Mouse (Mus musculus) lung, postnatal 4 days (tissue): ENCODE results near the gene Sapcd1.
"Not testable (repeated sequence)": the region's sequence is repeated elsewhere in the genome, so short reads cannot be mapped to it uniquely, and the experiment has no call there.

Experiments used
- DNase-seq, 2 experiments: peaks; one replicate each; pipeline ENCODE4 v3.0.0; 2021

Sapcd1 gene

DNA sequence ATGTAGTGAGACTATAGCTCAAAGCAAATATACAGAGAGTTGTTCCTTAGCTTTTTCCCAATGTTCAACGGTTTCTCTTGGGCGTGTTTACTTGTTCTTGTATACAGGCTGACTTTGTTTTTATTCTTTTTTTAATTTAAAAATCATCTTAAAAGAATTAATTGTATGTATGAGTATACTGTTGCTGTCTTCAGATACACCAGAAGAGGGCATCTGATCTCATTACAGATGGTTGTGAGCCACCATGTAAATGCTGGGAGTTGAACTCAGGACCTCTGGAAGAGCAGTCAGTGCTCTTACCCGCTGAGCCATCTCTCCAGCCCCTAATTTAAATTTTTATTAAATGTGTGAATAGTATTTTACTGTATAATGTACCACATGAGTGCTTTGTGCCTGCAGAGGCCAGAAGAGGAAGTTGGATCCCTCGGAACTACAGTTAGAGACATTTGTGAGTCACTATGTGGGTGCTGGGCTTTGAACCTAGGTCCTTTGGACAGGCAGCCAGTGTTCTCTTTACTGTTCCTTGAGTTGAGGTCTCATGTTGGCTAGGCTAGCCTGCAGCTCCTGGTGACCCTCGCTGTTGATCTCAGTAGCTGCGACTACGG is 20.3 kb downstream of the Sapcd1 start:
- DNase-seq, result no peak

DNA sequence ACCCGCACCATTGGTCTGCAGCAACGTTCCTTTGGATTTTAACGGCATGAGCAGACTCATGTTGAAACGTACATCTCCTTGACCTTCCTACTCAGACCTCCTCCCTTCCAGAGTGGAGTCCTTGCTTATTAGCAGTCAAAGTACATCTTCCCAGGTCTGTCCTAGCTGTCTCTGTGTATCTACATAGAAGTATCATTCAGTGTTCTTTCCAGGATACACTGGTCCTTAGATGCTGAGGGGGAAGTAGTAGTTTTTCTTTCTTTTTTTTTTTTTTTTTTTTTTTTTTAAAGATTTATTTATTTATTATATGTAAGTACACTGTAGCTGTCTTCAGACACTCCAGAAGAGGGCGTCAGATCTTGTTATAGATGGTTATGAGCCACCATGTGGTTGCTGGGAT is 21.9 kb downstream of the Sapcd1 start:
- DNase-seq, result not testable (repeated sequence)

DNA sequence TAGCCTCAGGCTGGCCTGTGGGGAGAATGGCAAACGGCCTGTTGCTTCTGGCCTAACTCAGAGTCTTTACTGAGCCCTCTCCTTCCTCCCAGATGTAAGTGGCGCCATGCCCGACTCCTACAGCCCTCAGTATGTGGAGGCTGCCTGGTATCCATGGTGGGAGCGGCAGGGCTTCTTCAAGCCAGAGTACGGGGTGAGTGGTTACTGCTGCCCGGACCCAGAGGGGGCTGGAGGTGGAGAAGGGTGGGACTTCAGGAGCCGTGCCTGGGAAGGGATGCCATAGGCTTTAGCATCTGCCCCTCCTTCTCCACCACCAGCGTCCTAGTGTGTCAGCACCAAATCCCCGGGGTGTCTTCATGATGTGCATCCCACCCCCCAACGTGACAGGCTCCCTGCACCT is 22.7 kb downstream of the Sapcd1 start:
- no peak for DNase-seq

DNA sequence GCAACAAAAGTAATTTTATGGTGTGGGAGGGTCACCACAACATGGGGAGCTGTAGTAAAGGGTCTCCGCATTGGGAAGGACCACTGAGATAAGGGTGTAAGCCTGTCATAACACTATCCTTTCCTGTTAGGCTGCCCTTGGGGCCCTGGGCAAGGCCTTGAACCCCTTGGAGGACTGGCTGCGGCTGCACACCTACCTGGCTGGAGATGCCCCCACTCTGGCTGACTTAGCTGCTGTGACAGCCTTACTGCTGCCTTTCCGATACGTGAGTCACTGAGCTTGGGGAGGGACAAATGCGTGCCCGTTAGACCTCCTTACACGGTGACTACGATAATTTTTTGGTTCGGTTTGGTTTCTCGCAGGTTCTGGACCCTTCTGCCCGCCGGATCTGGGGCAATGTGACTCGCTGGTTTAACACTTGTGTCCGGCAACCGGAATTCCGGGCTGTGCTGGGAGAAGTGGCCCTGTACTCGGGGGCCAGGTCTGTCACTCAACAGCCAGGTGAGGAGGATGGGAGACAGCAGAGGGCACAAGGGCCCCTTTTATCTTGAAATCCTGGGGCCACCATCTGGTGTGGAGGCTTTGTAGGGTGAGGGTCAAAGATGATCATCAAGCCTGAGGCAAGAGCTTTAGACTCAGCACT is 23.6 kb downstream of the Sapcd1 start:
- DNase-seq, result no peak

DNA sequence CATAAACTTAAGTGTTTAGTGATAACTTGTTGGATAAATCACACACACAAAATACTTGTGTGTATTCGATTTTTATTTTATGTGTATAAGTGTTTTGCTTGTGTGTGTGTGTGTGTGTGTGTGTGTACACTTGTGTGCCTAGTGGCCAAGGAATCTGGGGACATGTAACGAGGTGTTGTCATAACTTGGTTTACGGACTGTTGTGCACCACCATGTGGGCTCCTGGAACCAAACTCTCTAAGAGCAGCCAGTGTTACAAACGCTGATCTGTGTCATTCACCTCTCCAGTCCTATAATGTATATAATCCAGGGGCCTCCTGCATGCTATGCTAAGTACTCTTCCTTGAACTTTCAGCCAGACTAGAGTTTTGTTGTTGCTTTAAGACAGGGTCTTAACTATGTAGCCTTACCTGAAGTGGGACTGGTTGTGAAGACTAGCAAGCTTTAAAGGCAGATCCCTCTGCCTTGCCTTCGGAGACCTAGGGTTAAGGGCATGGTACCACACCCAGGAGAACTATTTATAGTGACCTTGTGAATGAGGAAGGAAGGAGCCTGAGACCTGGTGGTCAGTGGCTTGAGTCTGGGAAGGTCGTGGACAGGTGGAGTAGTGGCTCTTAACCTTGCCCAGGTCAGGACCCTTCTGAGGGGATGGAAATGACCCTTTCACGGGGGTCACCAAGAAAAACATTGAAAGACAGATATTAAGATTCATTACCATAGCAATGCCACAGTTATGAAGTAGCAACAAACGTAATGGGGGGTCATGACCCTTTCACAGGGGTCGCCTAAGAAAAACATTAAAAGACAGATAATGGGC is 24.6 kb downstream of the Sapcd1 start:
- DNase-seq, result no peak

DNA sequence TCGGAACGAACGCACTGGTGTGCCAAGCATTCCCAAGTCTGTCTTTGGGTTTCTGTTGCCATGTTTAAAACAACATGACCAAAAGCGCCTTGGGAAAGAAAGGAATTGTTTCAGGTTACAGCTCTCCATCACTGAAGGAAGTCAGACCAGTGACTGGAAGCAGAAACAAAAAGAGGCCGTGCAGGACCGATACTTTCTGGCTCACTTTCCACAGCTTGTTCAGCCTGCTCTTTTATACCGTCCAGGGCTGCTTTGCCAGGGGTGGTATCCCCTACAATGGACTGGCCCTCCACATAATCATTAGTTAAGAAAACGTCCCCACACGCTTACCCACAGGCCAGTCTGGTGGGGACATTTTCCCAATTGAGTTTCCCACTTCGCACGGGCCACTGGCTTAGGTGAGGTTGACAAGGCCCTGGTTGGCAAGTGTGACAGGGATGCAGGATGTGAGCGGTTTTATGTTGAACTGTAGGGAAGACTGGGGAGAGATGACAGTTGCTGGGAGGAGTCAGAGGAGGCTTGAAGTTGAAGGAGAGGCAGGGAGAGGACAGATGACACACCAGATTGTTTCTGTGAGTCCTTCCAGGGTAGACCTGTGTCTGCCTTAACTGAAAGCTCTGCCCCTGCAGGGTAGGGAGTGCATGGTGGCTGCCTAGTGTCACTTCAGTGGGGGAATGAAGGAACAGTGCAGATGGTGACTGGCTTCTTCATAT is 25.5 kb downstream of the Sapcd1 start:
- DNase-seq, result no peak

DNA sequence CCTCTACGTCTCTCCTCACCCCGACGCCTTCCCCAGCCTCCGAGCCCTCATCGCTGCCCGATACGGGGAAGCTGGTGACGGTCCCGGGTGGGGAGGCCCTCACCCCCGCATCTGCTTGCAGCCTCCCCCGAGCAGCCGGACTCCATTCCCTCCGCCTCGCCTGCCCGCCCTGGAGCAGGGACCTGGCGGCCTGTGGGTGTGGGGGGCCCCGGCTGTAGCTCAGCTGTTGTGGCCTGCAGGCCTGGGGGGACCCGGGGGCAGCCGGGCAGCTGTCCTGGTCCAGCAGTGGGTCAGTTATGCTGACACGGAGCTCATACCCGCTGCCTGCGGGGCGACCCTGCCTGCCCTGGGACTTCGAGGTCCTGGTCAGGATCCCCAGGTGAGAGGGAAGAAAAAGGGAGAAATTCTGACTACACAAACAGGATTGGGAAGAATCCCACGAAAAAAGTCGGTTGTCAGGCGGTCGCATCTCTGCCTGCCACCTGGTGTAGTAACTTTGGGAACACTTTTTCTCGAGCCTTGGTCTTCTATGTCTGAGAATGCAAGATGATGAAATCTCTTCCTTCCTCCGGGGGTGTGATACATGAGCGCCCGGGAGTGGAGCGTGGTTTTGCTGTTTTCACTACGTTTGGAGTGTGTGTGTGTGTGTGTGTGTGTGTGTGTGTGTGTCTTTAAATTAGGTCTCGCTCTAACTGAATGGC is 26.2 kb downstream of the Sapcd1 start:
- peak in 1 of 2 experiments; percentile 40 for DNase-seq

DNA sequence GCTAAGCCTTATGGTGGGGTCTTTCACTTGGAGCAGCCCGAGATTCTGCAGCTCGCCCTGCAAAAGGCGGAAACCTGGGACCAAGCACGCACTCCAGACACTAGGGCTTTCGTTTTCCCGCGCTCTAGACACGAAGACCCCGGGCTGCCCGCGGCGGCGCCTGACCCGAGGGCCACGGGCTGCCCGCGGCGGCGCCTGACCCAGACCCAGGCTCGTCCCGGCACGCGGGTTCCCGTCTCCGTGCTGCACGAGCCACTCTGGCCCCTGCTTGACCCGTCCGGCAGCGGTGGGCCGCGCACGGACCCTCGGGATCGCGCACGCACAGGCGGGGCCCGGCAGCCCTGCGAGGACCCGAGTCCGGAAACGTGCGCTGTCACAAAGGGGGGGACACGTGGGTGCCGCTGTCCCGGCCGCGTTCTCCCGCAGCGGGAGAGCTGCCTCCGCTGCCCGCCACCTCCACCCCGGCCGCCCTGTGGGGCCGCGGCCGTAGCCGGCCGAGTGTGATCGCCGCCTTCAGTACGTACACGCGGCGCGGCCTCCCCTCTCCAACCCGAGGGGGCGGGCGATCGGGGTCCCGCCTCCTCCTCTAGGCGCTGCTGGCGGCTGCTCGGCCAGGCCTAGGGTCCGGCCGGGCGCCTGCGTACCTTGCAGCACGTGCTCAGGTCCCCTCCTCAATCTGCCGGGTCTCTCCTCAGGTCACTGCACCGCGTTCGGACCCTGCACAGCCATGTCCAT is 26.9 kb downstream of the Sapcd1 start, which contains the start of gene Vars:
TSS of gene Vars (plus strand) at position 271 of the 735 bp plus-strand sequence.
- peak; percentile 91 to 94 for DNase-seq

DNA sequence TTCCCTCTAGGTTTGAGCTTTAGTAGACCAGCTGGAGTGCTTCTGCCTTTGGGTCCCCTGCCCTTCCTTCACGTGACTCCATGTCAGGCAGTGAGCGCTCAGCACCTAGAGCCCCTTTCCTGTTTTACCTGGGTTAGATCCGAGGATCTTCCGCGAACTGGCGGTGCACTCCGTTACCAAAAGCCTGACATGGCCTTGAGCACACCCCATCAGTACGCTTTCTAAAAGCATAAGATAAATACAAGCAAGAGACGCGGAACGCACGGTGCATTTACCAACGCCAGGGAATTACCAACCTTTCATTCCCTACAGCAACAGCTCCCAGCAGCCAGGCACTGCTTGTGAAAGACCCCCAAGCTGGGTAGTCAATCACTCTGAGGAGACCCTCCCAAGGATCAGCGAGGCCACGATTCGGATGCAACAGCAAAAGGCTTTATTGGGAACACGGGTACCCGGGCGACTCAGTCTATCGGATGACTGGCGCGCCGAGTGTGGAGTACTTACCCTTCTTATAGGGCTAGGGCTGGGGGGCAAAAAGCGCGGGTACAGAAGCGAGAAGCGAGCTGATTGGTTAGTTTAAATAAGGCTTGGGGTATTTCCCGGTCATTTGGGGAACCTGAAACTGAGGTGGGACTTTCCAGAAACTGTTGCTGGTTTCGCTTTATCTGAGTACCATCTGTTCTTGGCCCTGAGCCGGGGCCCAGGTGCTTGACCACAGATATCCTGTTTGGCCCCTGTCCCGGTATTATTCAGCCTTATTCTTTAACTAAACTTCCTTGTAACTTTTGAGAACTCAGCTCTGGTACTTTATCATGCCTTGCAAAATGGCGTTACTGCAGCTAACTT is 27.7 kb downstream of the Sapcd1 start:
- DNase-seq, result not testable (repeated sequence)

DNA sequence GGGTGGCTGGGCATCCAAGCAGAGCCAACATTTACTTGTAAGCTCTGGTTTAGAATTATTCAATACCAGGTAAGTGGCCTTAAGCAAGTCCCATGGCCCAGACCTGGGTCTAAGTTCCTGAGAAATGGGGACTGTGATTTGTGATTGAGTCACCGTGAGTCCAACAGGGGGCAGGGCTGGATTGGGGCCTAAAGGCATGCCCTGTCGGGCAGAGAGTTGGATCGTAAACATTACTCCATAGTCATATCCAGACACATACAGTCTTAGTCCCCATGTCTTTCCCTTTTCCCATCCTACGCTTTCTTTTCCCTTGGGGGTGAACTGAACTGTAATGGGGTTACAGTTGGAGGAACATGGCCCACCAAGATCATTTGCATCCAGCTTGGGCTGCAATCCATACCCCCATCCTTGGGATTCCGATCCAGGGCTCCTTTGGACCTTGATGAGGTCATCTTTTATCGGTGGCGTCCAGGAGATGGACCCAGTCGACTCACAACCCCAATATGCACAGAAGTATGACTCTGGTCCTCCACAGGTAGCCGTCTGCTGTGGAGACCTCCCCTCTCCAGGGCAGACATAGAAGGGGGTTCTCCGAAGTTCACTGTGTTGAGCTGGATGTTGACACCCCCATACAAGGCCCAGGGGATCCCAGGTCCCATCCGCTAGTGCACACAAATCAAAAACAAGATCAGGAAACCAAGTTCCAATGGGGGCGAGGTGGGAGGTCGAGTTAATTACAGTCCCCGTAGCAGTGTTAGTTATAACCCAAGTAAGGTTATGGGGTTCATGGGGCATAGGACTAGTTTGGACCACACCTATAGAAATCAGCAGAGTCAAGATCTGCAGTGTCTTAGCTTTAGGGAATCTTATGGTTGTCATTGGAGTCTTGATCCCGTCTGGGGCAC is 29.0 kb downstream of the Sapcd1 start:
- no peak for DNase-seq

DNA sequence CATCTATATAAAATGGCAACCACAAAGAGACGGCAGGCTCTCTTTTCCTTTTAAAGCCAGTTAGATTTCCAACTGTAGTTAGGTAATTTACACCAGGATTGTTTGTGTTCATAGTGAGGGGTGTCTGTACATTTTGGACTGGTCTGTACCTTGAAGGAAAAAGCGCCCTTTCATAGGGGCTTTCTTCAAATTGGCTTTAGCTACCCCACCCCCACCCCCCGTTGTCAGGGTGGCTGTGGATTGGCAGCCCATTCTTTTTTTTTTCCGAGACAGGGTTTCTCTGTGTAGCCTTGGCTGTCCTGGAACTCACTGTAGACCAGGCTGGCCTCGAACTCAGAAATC is 30.7 kb downstream of the Sapcd1 start:
- DNase-seq, result no peak

DNA sequence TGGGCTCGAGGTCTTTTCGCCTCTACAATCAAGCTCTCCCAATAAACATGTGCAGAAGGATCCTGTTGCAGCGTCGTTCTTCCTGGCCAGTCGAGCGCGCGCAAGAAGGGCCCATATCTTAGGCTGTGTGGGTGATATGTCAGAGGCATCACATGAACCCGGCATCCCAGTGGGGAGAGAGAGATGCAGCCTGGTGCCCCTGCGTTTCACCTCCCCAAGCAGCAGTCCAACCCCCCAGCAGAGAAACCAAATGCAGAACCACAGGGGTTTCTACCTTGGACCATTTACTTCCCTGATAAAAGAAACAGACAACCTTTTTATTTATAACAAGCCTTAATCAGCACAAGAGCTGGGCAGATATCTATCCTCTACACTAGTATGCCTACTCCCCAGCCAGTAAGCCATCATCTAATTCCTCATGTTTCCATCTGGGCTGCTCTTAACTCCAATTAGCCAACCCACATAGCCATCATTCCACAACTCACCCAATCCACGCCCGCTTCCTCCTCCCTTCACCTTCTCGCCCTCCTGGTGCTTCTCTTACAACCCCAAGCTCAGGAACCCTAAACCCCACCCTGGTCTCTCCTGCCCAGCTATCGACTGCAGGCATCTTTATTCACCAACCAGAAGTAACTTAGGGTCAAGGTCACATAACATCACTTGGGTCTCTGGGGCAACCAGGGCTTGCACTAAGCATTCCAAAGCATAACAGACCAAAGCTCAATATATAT is 31.2 kb downstream of the Sapcd1 start:
- no peak for DNase-seq

DNA sequence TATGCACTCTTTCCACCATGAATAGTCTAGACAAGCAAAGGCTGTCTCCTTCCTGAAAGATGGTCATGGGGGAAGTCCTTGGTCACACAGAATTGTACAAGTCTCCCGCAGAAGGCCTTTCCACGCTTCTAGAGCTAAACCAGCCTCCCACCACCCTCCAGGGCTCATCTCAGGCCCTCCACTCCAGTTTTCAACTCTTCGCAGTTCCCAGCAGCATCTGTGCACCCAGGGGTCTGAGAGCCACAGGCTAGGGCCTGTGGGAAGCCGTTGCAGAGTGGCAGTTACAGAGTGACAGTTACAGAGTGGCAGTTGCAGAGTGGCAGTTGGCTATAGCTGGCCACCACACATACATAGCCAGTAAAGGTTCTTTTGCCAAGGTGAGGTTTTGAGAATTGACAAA is 31.9 kb downstream of the Sapcd1 start:
- DNase-seq, result not testable (repeated sequence)

DNA sequence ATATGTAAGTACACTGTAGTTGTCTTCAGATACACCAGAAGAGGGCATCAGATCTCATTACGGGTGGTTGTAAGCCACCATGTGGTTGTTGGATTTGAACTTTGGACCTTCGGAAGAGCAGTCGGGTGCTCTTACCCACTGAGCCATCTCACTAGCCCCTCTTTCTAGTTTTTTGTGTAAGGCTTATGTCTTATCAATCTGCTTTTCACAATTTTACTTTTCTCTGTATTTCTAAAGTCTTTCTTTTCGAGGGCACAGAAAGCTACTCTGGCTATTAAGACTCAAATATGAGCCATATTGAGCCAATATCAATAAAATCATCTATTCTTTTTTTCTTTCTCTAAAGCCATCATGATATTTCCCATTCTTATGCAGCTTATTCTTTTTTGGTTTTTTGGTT is 32.6 kb downstream of the Sapcd1 start:
- DNase-seq, result not testable (repeated sequence)

DNA sequence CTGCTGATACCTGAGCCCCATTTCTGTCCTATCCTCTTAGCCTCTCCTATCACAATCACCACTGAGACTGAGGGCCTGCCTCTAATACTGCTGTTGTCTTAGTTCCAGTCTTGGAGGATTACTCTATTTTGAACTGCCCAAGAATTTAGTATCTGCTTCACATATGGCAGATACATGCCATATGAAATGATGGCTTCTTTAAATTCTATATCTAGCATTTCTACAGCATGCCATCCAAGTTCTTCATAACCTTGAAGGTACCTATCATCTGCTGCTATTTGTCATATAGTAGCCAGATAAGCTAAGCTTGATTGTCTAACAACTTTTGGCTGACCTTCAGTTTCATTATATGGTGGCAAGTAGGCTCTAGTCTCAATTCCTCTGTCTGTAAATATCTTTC is 33.1 kb downstream of the Sapcd1 start:
- DNase-seq, result no peak

DNA sequence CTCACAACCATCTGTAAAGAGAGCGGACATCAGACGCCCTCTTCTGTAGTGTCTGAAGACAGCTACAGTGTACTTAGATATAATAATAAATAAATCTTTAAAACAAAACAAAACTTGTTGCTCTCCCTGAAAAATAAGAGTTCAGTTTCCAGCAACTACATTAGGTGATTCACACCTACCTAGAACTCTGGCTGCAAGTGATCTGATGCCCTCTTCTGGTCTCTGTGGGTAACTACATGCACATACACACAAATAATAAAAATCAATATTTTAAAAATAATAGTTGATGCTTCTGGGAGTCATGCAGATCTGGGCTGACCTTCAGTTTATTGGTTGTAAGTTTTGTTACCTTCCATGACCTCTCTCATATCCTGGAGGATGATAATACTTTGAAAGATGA is 43.6 kb downstream of the Sapcd1 start:
- DNase-seq, result no peak

DNA sequence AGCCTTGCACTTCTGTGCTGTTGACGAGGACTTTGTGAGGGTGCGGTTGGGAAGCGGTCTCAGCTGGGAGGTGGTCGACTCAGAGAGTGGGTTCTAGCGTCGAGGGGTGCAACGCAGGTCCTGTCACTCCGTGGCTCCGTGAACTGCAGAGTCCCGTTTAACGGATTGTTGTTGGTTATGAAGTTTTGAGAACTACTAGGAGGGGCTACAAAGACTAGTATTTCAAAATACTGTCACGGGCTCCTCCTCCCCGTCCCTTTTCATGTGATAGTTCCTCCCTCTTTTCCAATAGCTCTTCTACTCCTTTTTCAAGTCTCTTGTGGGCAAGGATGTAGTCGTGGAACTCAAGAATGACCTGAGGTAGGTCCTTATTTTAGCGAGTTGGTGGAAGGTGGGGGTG is 45.5 kb downstream of the Sapcd1 start:
- no peak for DNase-seq

DNA sequence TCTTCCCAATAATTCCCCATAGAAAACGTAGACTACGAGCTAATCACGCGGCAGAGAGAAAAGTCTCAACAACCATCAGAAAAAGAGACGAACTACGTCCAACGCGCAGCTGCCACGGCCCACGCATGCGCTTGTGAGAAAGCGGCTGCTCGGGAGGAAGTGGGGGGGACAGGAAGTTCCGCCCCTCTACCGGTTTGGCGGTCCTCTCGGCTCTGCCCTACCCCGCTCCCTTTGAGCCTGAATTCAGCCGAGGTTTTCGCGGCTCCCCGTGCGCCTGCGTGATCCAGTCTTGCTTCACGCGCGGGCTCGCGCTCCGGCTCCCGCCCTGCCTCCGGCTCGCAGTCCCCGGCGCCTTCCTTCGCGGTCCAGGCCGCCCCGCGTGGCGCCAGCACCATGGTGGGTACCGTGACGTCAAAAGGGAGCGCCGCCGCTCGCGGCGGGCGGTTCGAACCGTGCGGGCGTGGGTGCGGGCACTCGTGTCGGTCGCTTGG is 46.1 kb downstream of the Sapcd1 start, which contains the start of gene Lsm2:
TSS of gene Lsm2 (plus strand) at position 173 of the 491 bp plus-strand sequence.
- peak; percentile 93 to 95 for DNase-seq

DNA sequence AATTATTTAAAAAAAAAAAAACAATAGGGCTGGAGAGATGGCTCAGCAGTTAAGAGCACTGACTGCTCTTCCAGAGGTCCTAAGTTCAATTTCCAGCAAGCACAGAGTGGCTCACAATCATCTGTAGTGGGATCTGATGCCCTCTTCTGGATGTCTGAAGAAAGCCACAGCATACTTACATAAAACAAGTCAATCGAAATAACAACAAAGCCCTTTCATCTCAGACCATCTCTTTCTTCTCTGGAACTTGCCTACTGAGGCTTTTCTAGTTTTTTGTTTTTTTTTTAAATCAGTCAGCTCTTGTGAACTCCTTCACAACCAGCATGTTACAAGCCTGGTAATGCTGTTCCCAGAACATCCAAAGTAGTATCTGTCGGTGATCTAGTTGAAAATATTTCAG is 47.2 kb downstream of the Sapcd1 start:
- peak in 1 of 2 experiments; percentile 57 for DNase-seq
